Mouse (Mus musculus) retina, embryonic 14.5 days (tissue): Measurements from ENCODE around the gene Acot7.
A peak's percentile ranks its signal among the peaks of the same experiment; 100 is the strongest.

ENCODE experiments used
- DNase-seq: peaks from one replicate; pipeline ENCODE4 v3.0.0-alpha.2; 2015; ENCODE audit warnings: low spot score

Acot7 gene

GRCm38 (mm10) chr4:152177537-152178343 lies at the start of gene Acot7:
Acot7 (plus strand) TSS chr4:152178134.
- DNase-seq = peak; percentile 95

DNA sequence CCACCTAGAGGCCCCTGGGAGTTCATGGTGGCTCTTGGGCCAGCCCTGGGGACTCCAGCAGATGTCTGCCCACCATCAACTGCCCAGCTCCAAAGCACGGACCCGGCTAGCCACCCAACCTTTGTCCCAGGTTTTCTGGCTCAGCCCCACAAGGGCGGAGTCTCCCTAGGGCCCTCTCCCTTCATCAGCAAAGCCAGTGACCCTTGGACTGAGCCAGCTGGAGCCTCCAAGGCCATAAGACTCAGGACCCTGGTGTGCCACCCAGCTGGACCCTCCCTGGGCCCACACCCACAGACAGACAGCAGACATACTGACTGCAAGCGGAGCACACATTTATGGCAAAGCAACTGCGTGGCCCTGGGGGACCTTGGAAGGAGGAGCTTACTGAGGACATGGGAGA lies 49.1 kb upstream of the Acot7 start:
- no peak for DNase-seq

GRCm38 (mm10) chr4:152129395-152129930 lies 48.5 kb upstream of the Acot7 start:
- DNase-seq = no peak

GRCm38 (mm10) chr4:152130771-152131653 lies 46.9 kb upstream of the Acot7 start:
- peak; percentile 75 for DNase-seq

- DNase-seq = peak; percentile 82
Measured at GRCm38 (mm10) chr4:152131809-152132771, 45.8 kb upstream of the Acot7 start.

DNA sequence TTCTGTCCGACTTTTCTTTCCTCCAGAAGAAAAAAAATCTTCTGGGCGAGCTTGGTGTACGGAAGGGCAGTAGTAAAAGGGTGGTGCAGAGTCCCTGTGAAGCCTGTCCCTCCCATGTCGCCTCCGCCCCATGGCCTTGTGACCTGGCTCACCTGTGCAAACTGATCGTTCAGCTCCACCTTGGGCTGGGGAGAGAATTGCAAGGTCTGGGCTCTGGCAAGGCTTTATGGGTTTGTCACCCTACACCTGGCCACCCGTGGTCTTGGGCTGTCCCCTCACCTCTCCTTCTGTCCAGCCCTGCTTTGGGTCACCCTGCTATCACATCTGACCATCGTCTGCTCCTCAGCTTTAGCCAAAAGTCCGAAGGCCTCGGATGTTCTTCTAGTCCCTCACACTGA lies 45.2 kb upstream of the Acot7 start:
- no peak for DNase-seq

GRCm38 (mm10) chr4:152133213-152133612 lies 44.7 kb upstream of the Acot7 start:
- DNase-seq = no peak

GRCm38 (mm10) chr4:152134507-152134906 lies 43.4 kb upstream of the Acot7 start:
- peak; percentile 75 for DNase-seq

DNA sequence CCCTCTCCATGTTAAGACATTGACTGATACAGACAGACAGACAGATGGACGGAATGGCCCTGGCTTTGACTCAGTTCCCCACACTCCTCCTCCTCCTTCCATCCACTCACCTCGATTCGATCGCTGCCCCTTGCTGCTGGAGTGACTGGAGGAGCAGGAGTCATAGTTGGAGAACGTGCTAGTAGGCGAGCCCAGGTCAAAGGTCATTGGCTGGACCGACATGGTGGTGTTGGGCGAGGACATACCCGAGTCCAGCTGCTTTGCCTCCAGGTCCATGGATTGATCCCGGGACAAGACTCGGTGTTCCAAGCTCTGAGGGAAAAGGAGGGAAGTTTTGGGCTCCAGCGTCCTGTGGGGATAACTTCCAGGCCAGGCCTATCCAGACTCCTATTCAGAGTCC lies 42.6 kb upstream of the Acot7 start:
- DNase-seq = no peak

DNA sequence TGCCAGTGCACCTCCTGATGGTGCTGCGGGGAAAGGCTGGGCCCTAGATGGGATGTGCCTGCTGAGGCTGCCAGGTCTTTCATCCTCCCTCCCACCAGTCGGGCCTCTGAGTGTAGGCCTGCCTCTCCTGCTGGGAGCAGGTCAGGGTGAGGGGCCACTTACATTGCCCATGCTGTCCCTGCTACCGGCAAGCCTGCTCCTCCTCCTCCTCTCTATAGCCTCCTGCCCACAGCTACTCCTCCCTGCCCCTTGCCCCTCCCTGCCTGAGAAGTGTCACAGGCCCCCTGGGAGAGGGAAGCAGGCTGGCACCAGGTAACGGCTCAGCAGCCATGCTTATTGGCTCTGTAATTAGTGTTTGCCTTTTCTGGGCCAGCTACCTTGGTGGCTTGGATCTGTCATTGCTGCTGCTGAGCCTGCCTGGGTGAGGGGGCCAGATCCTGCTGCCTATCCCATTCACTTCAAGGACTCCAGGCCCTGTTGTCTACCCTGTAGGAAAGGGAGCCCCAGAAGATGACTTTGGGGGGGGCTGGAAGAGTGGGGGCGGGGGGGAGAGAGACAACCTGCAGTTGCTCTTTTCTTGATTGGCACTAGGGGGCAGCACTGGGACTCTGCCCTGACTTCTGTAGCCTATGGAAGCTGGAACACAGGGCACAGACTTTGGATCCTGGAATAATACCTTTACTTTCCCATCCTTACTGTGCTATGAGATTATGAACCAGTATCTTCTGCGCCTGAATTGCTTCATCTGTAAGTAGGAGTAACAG lies 41.6 kb upstream of the Acot7 start:
- DNase-seq = peak; percentile 77

DNA sequence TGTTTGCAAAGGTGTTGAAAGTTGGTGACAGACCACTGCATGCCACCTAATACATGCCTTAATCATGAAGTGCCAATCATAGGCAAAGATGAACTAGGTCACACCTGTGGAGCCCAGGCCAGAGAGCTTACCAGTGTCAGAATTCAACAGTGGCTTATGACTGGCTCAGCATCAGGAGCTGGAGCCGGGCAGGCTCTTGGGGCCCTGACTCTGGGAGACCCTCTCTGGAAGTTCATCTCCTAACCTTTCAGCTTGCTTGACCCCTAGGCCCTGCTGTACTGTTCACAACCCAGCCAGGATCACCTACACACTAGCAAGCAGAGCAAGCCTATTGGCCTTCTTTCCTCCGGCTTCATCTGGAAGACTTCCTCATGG lies 41.1 kb upstream of the Acot7 start:
- DNase-seq = no peak

DNA sequence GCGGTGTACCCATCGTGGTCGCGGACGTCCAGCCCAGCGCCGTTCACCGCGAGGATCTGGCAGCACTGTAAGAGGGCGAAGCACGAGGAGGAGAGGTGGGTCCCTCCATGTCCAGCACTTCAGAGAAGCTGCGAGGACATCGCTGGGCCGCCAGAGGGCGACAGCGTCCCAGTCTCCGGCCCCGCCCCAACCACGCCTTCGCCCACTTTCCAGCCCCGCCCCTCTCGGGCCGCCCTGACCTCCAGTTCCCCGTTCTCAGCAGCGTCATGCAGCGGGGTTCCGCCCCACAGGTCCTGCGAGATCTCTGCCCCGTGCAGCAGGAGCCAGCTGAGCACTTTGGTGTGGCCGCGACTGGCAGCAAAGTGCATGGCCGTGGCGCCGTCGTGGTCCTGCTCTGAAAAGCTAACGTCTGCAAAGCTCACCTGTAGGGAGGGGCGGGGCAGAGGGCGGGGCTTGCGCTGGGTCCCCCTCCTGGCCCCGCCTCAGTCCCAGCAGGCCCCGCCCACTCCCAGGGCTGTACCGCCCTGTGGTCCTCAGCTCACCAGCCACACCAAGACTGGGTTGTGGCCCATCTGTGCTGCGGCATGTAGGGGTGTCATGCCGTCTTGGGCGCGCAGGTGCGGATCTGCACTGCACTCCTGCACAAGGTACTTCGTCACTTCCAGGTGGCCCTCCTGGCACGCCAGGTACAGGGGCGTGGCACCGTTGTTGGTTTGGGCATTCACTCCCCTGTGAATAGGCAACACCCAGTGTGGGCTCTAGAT lies 39.3 kb upstream of the Acot7 start:
- DNase-seq = peak; percentile 96

DNA sequence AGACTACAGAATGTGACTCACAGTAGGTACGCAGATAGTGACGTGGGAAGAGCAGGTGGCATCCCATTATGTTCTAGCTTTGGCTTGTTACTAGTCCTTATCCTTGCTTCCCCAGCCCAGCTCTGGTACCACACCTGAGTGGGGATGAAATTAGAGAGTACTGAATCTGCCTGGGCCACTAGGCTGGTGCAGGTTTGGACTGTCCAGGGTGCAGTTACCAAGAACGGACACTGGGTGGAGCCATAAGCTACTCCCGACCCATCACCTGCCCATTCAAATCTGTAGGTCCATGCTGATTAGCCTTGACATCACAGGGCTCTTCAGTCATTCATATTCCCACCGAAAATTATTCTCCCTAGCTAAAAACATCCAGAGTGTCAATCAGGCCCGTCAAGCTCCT lies 37.5 kb upstream of the Acot7 start:
- peak; percentile 81 for DNase-seq

- DNase-seq = no peak
Measured at GRCm38 (mm10) chr4:152141521-152142135, 36.3 kb upstream of the Acot7 start.

DNA sequence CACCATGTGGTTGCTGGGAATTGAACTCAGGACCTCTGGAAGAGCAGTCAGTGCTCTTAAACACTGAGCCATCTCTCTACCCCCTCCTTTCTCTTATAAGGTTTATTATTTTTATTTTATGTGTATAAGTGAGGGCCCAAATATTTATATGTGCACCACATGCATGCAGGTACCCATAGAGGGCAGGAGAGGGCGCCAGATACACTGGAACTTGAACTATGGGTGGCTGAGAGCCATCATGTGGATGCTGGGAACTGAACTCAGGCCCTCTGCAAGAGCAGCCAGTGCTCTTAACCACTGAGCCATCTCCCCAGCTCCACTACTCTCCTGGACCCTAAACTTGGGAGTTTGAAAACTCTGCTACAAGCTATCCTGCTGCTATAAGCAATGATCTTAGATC lies 34.3 kb upstream of the Acot7 start:
- no peak for DNase-seq

DNA sequence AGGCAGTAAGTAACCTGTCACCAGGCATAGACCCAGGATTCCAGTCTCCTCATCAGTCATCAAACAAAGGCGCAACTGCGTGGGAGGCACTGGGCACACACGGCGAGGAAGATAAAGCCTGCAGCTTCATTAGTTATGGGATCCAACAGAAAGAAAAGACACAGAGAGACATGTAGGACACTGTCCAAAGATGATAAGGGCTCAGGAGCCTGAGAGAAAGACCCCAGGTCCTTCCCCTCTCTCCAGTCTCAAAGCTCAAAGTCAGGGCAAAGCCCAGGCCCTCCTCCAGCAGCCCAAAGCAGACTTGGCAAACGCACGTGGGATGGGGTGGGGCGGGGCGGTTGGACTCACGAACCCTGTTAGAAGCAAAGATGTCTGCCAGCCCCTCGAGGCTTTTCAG lies 32.5 kb upstream of the Acot7 start:
- no peak for DNase-seq

GRCm38 (mm10) chr4:152146033-152146827 lies 31.7 kb upstream of the Acot7 start:
- no peak for DNase-seq

GRCm38 (mm10) chr4:152150546-152150945 lies 27.4 kb upstream of the Acot7 start:
- DNase-seq = no peak

DNA sequence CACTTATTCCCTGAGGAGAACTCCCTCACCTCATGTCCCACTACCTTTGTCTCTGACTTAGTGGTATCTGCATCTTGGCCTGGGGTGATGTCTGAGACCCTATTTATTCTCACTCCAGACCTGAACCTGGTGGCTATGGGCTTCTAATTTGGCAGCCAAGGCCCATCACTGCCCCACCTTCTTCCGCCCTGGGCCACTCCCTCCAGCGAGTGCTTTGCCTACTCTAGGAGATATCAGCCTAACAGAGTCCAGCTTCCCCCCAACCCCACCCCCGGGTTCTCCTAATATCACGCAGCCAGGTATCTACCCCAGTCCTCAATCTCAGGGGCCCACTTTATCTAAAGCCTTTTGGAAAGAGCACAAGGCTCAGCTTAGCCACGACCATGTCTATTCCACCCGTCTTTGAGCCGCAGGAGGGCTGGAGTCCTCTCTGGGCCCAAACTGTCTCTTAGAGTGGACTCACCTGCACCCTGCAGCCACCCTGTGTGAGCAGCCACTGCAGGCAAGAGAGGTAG lies 26.4 kb upstream of the Acot7 start:
- DNase-seq = no peak
